ENCODE assay signal across 9 mouse cellular contexts in genomic region chr10:63122516-63122915, GRCm38 (mm10). TPM values are rescaled to one million over a fixed set of nuclear protein-coding genes. Genes with fewer than 3 reads are reported as not detected.
DNase-seq lines count a peak whose midpoint lies in the region; ATAC-seq and TF ChIP-seq lines count a peak whose summit lies in the region.
"Had no signal": no experiment of that assay in that cellular context is flagged by ENCODE, and none has a peak within 500 bp of the region (broad histone marks: within the 10 kb centered on the region; RNA-seq: fewer than 3 reads in every experiment).

No protein-coding gene starts in this region.

- no peaks in the 10 kb centered on the region for H3K27me3 ChIP-seq in hindbrain, embryonic 13.5 days
- no peaks in the 10 kb centered on the region for H3K27me3 ChIP-seq in liver, adult 2 months (ENCODE audit: control insufficient read depth, insufficient read depth, low read length)
- H3K27me3 ChIP-seq in neural tube, embryonic 11.5 days (ENCODE audit: control insufficient read depth, insufficient read depth, low read length) = no peaks in the 10 kb centered on the region
- H3K27me3 ChIP-seq: heart, embryonic 13.5 days had no signal

- H3K79me2 ChIP-seq in liver, adult 2 months (ENCODE audit: control insufficient read depth, insufficient read depth, low read length) = no peaks in the 10 kb centered on the region

- no peaks in the 10 kb centered on the region for H3K4me1 ChIP-seq in hindbrain, embryonic 13.5 days (replicated peaks)
- peaks cover 4% of the 10 kb centered on the region; the same call in 1 of the 2 replicates for H3K4me1 ChIP-seq in liver, adult 2 months (ENCODE audit: control insufficient read depth, insufficient read depth, low read length)
- no peaks in the 10 kb centered on the region for H3K4me1 ChIP-seq in neural tube, embryonic 11.5 days (ENCODE audit: control insufficient read depth, insufficient read depth, low read length)
- H3K4me1 ChIP-seq: heart, embryonic 13.5 days had no signal

- peak; percentile 46 for DNase-seq in layer of hippocampus, adult 11-12 months (ENCODE audit: low spot score)
- DNase-seq in layer of hippocampus, postnatal 25 days (ENCODE audit: extremely low spot score in 1 of 2, low spot score in 1 of 2) = no peak
- peak; percentile 37 to 65 for DNase-seq in cerebellum, postnatal 25 days
- peak; percentile 95 for DNase-seq in liver, adult 2 months (ENCODE audit: extremely low read depth, low read depth, low spot score)
- DNase-seq in neural tube, embryonic 11.5 days (ENCODE audit: low spot score) = peak; percentile 27
- no peak for DNase-seq in MN1 (ENCODE audit: low spot score)
- DNase-seq in gastrocnemius, postnatal 25 days = no peak

- no peaks in the 10 kb centered on the region for H3K9me3 ChIP-seq in hindbrain, embryonic 13.5 days
- no peaks in the 10 kb centered on the region for H3K9me3 ChIP-seq in neural tube, embryonic 11.5 days (ENCODE audit: control insufficient read depth, low read length)

- no peak overlapping the region for H3K27ac ChIP-seq in hindbrain, embryonic 13.5 days
- H3K27ac ChIP-seq in liver, adult 2 months (replicated peaks; ENCODE audit: insufficient read depth, low read depth, low read length) = no peak overlapping the region
- H3K27ac ChIP-seq in neural tube, embryonic 11.5 days (ENCODE audit: low read depth, low read length) = no peak overlapping the region
- H3K27ac ChIP-seq: heart, embryonic 13.5 days had no signal

- 0 out of 2 replicates have a peak, but pooled peaks have one; percentile 66 for ATAC-seq in hindbrain, embryonic 13.5 days (ENCODE audit: low FRiP score)
- ATAC-seq in neural tube, embryonic 11.5 days (ENCODE audit: insufficient read depth, low FRiP score, low TSS enrichment) = peak; percentile 73

- no peak for TF ChIP-seq CTCF in liver, adult 2 months (IDR thresholded peaks at IDR 0.05; ENCODE audit: low read depth, low read length)

- H3K9ac ChIP-seq in hindbrain, embryonic 13.5 days = no peak overlapping the region
- H3K9ac ChIP-seq in liver, adult 2 months (ENCODE audit: low read depth, low read length) = no peak overlapping the region
- no peak overlapping the region for H3K9ac ChIP-seq in neural tube, embryonic 11.5 days (ENCODE audit: low read length)
- H3K9ac ChIP-seq: heart, embryonic 13.5 days had no signal

- TF ChIP-seq POLR2A in liver, adult 2 months (IDR thresholded peaks at IDR 0.05; ENCODE audit: extremely low read depth, insufficient read depth, low read length) = no peak

- H3K36me3 ChIP-seq in hindbrain, embryonic 13.5 days = no peaks in the 10 kb centered on the region
- no peaks in the 10 kb centered on the region for H3K36me3 ChIP-seq in liver, adult 2 months (ENCODE audit: control insufficient read depth, insufficient read depth, low read length)
- H3K36me3 ChIP-seq in neural tube, embryonic 11.5 days (ENCODE audit: control insufficient read depth, insufficient read depth, low read length) = no peaks in the 10 kb centered on the region

- no peak overlapping the region for H3K4me2 ChIP-seq in hindbrain, embryonic 13.5 days
- H3K4me2 ChIP-seq in neural tube, embryonic 11.5 days (ENCODE audit: low read depth) = no peak overlapping the region
- H3K4me2 ChIP-seq: heart, embryonic 13.5 days had no signal

- 34% methylated on average over 8 of the region's 8 CpGs for WGBS in hindbrain, embryonic 13.5 days
- 18% methylated on average over 8 of the region's 8 CpGs for WGBS in liver, adult 2 months
- WGBS in neural tube, embryonic 11.5 days = 36% methylated on average over 8 of the region's 8 CpGs

- no peak overlapping the region for H3K4me3 ChIP-seq in hindbrain, embryonic 13.5 days
- no peak overlapping the region for H3K4me3 ChIP-seq in liver, adult 2 months (ENCODE audit: insufficient read depth, low read depth, low read length)
- H3K4me3 ChIP-seq in neural tube, embryonic 11.5 days (ENCODE audit: low read depth, low read length) = no peak overlapping the region
- H3K4me3 ChIP-seq: heart, embryonic 13.5 days had no signal

RNA-seq across cellular contexts. Expression of gene Atoh7, which starts 23.1 kb away (rescaled TPM):
- total RNA-seq in layer of hippocampus, postnatal 25 days (2021) = 1 to 10 TPM; 1.4 to 1.6 TPM
- 1.6 and 2.1 TPM in 2 replicates for polyA plus RNA-seq in hindbrain, embryonic 13.5 days (2015; fragmentation: Nextera tagmentation; extraction: Ambion mirVana)
- total RNA-seq in liver, adult 2 months (2014; rRNA removed) = not detected in 2 replicates
- not detected in 2 replicates for polyA plus RNA-seq in liver, adult 2 months (2012; rRNA removed)
- 0.49 and 0.89 TPM in 2 replicates for polyA plus RNA-seq in neural tube, embryonic 11.5 days (2014; fragmentation: Nextera tagmentation; extraction: Ambion mirVana)
- not detected for total RNA-seq in gastrocnemius, postnatal 25 days (2021)
- polyA plus RNA-seq: heart, embryonic 13.5 days had no signal

Comparison
In these comparisons a context has a peak if more than half of its experiments do, and no peak if none do; other contexts are left out.
1. DNase-seq: peak in layer of hippocampus, adult 11-12 months (single experiment), cerebellum, postnatal 25 days (2 of 2), liver, adult 2 months (single experiment) and neural tube, embryonic 11.5 days (single experiment); none in layer of hippocampus, postnatal 25 days (0 of 2), MN1 (single experiment) and gastrocnemius, postnatal 25 days (single experiment).